Mouse (Mus musculus) CH12.LX (cell line): Measurements from ENCODE around the gene Sobp. TPM values are rescaled to one million over a fixed set of nuclear protein-coding genes. Genes with fewer than 3 reads are reported as not detected.
A peak's percentile ranks its signal among the peaks of the same experiment; 100 is the strongest.

Source experiments
- DNase-seq: peaks from one replicate; pipeline ENCODE4 v3.0.0-alpha.2; 2013; ENCODE audit errors: extremely low read depth
- H3K27ac ChIP-seq: 2 replicates; pipeline ENCODE4 v1.5.1; 2012; ENCODE audit warnings: low read depth, mild to moderate bottlenecking, control low read depth, moderate library complexity; ENCODE audit not compliant: insufficient read depth
- H3K27me3 ChIP-seq: replicated peaks from 2 replicates; pipeline ENCODE3; 2012; ENCODE audit warnings: inconsistent platforms
- H3K36me3 ChIP-seq, 2 experiments: replicated peaks in 1 of 2; 2 replicates each; pipeline versions ENCODE3 to v1.6.1; 2012; ENCODE audit warnings: inconsistent platforms in 1 of 2, low read length in 1 of 2, mild to moderate bottlenecking in 1 of 2, mixed read lengths in 1 of 2, moderate library complexity in 1 of 2; ENCODE audit not compliant: control insufficient read depth in 1 of 2, insufficient read depth in 1 of 2
- H3K4me1 ChIP-seq, 2 experiments: 2 replicates each; pipeline ENCODE4 v1.6.1; 2012; ENCODE audit warnings: inconsistent platforms in 1 of 2, moderate library complexity in 1 of 2; ENCODE audit not compliant: insufficient read depth in 2 of 2, control insufficient read depth in 1 of 2
- H3K4me2 ChIP-seq: 2 replicates; pipeline ENCODE4 v1.6.1; 2012; ENCODE audit warnings: low read depth, mild to moderate bottlenecking, control low read depth; ENCODE audit not compliant: poor library complexity, insufficient read depth, severe bottlenecking
- H3K4me3 ChIP-seq, 3 experiments: fragments of 150-350 bp in 1 of 3; sonication (generic) in 1 of 3; replicated peaks in 1 of 3; 2 replicates each; pipeline versions ENCODE3 to v1.5.1; 2011 to 2012; ENCODE audit warnings: low read depth in 2 of 3, low read length in 2 of 3, mild to moderate bottlenecking in 2 of 3, moderate library complexity in 2 of 3, control low read depth in 1 of 3, improper control_type of control experiment in 1 of 3, inconsistent platforms in 1 of 3, mixed read lengths in 1 of 3; ENCODE audit not compliant: poor library complexity in 1 of 3
- H3K79me2 ChIP-seq: replicated peaks from 2 replicates; pipeline ENCODE4 v1.6.1; 2012; ENCODE audit warnings: mild to moderate bottlenecking, moderate library complexity; ENCODE audit not compliant: control insufficient read depth, poor library complexity, insufficient read depth, severe bottlenecking; ENCODE audit errors: extremely low read depth
- H3K9ac ChIP-seq: 2 replicates; pipeline ENCODE4 v1.6.1; 2012; ENCODE audit warnings: low read depth, mild to moderate bottlenecking, control low read depth, moderate library complexity; ENCODE audit not compliant: insufficient read depth
- H3K9me3 ChIP-seq: replicated peaks from 2 replicates; pipeline ENCODE3; 2012; ENCODE audit warnings: low read length, inconsistent platforms, mixed read lengths
- CHD1 ChIP-seq: IDR thresholded peaks from 2 replicates; pipeline ENCODE4 v1.6.1; 2012; ENCODE audit warnings: low read depth, low read length, improper control_type of control experiment, inconsistent platforms
- CTCF ChIP-seq, 2 experiments: IDR thresholded peaks in 1 of 2; conservative IDR thresholded peaks in 1 of 2; 2 replicates each; pipeline ENCODE4 v1.5.1; 2011 to 2012; ENCODE audit warnings: low read depth in 2 of 2, low read length in 2 of 2, improper control_type of control experiment in 1 of 2, inconsistent platforms in 1 of 2, mild to moderate bottlenecking in 1 of 2, moderate library complexity in 1 of 2
- E2F4 ChIP-seq: IDR thresholded peaks from 2 replicates; pipeline ENCODE4 v1.6.1; 2011; ENCODE audit warnings: low read depth, low read length, improper control_type of control experiment; ENCODE audit not compliant: insufficient replicate concordance
- ETS1 ChIP-seq: conservative IDR thresholded peaks from 2 replicates; pipeline ENCODE4 v1.6.1; 2012; ENCODE audit warnings: low read depth, mild to moderate bottlenecking, inconsistent platforms, low read length, improper control_type of control experiment, moderate library complexity
- GABPA ChIP-seq: IDR thresholded peaks from 2 replicates; pipeline ENCODE4 v1.6.1; 2012; ENCODE audit warnings: low read depth, low read length, improper control_type of control experiment, inconsistent platforms; ENCODE audit not compliant: insufficient replicate concordance
- HCFC1 ChIP-seq: IDR thresholded peaks from 2 replicates; pipeline ENCODE4 v1.6.1; 2012; ENCODE audit warnings: low read depth, mild to moderate bottlenecking, inconsistent platforms, low read length, improper control_type of control experiment
- JUN ChIP-seq: IDR thresholded peaks from 2 replicates; pipeline ENCODE4 v1.6.1; 2011; ENCODE audit warnings: low read depth, mild to moderate bottlenecking, low read length, improper control_type of control experiment, moderate library complexity; ENCODE audit not compliant: insufficient read depth
- JUND ChIP-seq: conservative IDR thresholded peaks from 2 replicates; pipeline ENCODE4 v1.6.1; 2011; ENCODE audit warnings: low read depth, low read length, improper control_type of control experiment
- KAT2A ChIP-seq: IDR thresholded peaks from 2 replicates; pipeline ENCODE4 v1.6.1; 2012; ENCODE audit warnings: low read length, improper control_type of control experiment, inconsistent platforms; ENCODE audit not compliant: insufficient replicate concordance
- MAFK ChIP-seq: IDR thresholded peaks from 2 replicates; pipeline ENCODE4 v1.6.1; 2011; ENCODE audit warnings: low read length, improper control_type of control experiment; ENCODE audit not compliant: insufficient replicate concordance
- MXI1 ChIP-seq: IDR thresholded peaks from 2 replicates; pipeline ENCODE4 v1.6.1; 2011; ENCODE audit warnings: mild to moderate bottlenecking, low read depth, low read length, improper control_type of control experiment
- MYC ChIP-seq: IDR thresholded peaks from 2 replicates; pipeline ENCODE4 v1.6.1; 2011; ENCODE audit warnings: low read depth, mild to moderate bottlenecking, improper control_type of control experiment, low read length
- POLR2A ChIP-seq: IDR thresholded peaks from 2 replicates; pipeline ENCODE4 v1.6.1; 2011; ENCODE audit warnings: low read depth, mild to moderate bottlenecking, improper control_type of control experiment, low read length
- POLR2AphosphoS2 ChIP-seq: IDR thresholded peaks from 2 replicates; pipeline ENCODE4 v1.6.1; 2011; ENCODE audit warnings: low read depth, low read length, improper control_type of control experiment
- RAD21 ChIP-seq: IDR thresholded peaks from 2 replicates; pipeline ENCODE4 v1.6.1; 2011; ENCODE audit warnings: low read depth, mild to moderate bottlenecking, low read length, improper control_type of control experiment, moderate library complexity
- RCOR1 ChIP-seq: conservative IDR thresholded peaks from 2 replicates; pipeline ENCODE4 v1.6.1; 2012; ENCODE audit warnings: low read depth, mild to moderate bottlenecking, inconsistent platforms, low read length, improper control_type of control experiment
- SMC3 ChIP-seq: IDR thresholded peaks from 2 replicates; pipeline ENCODE4 v1.6.1; 2011; ENCODE audit warnings: low read depth, low read length, improper control_type of control experiment
- UBTF ChIP-seq: IDR thresholded peaks from 2 replicates; pipeline ENCODE4 v1.6.1; 2012; ENCODE audit warnings: low read depth, mild to moderate bottlenecking, inconsistent platforms, low read length, improper control_type of control experiment, moderate library complexity
- USF2 ChIP-seq: conservative IDR thresholded peaks from 2 replicates; pipeline ENCODE4 v1.6.1; 2011; ENCODE audit warnings: low read depth, low read length, improper control_type of control experiment
- ZKSCAN1 ChIP-seq: IDR thresholded peaks from 2 replicates; pipeline ENCODE4 v1.6.1; 2012; ENCODE audit warnings: low read depth, inconsistent platforms, low read length, improper control_type of control experiment, borderline replicate concordance
- ZMIZ1 ChIP-seq: IDR thresholded peaks from 2 replicates; pipeline ENCODE4 v1.6.1; 2012; ENCODE audit warnings: low read depth, mild to moderate bottlenecking, inconsistent platforms, low read length, improper control_type of control experiment
- ZNF384 ChIP-seq: IDR thresholded peaks from 2 replicates; pipeline ENCODE4 v1.6.1; 2012; ENCODE audit warnings: low read depth, low read length, improper control_type of control experiment, inconsistent platforms
- dilution Hi-C: fragments of 300-500 bp; cut with MboI; formaldehyde crosslinking; loops from 2 replicates; pipeline ENCODE4 v1.14.3; 2020; ENCODE audit warnings: low sequenced_read_pairs; ENCODE audit not compliant: extremely low pct_unique_long_range_greater_than_20kb, extremely low pct_ligation_motif_present
- in situ Hi-C: fragments of 300-500 bp; cut with MboI; formaldehyde crosslinking; loops from 3 replicates; pipeline ENCODE4 v1.14.3; 2019; ENCODE audit warnings: low sequenced_read_pairs, low pct_ligation_motif_present, low pct_unique_long_range_greater_than_20kb, mixed read lengths
- polyA plus RNA-seq: library from polyadenylated mRNA; unstranded; fragments of >175 nt; gene quantifications from 2 replicates; pipeline ENCODE4 v1.2.1, GENCODE M21; 2012; ENCODE audit warnings: low read depth; ENCODE audit not compliant: insufficient read length
- total RNA-seq, 2 experiments: library from RNA; depleted of rRNA; stranded (reverse); fragments of 300-350 nt in 1 of 2; fragments of >200 nt in 1 of 2; gene quantifications; 2 replicates each; pipeline ENCODE4 v1.2.3; 2012 to 2014

Sobp gene
- total and polyA plus RNA-seq, 3 experiments: 0.04 to 0.77 (median 0.08) TPM

DNA sequence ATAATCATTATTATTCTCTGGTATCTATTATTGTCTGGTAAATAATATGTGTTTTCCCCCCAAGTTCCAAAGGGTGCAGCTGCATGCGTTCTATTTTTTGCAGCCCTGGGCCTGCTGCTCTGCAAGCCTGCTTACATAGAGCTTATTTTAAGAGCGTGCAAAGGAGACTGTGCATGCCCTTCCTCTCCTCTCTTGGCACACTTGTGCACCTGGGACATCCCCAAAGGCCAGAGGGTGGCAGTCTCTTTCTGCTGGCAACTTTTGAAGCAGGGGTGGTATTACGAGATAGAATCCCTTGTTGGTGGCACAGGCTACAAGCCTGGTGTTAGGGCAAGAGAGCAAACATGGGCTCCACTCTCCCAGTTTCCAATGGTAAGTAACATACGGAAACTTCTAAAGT is 167.8 kb downstream of the Sobp start:
- Histone ChIP-seq H3K27me3 (no peaks in the 10 kb centered on the region), H3K27ac (no peak overlapping the region), H3K36me3 (no peaks in the 10 kb centered on the region), H3K9ac (no peak overlapping the region), H3K9me3 (no peaks in the 10 kb centered on the region), H3K4me1 (no peaks in the 10 kb centered on the region), H3K79me2 (no peaks in the 10 kb centered on the region), H3K4me3 (no peak overlapping the region), H3K4me2 (no peak overlapping the region)
- no peak for DNase-seq
- in situ Hi-C loops (no loop called here), dilution Hi-C loops (no loop called here)
- TF ChIP-seq MYC (no peak), SMC3 (peak; percentile 27), MAFK (no peak), RAD21 (peak; percentile 38), CTCF (conservative IDR thresholded peaks at IDR 0.05 in 1 of 2, IDR thresholded peaks at IDR 0.05 in 1 of 2; ENCODE audit: low read depth in 2 of 2, low read length in 2 of 2) (peak in 1 of 2 experiments; percentile 39; a peak in 2 of 4 replicates), MXI1 (no peak), ETS1 (no peak)

DNA sequence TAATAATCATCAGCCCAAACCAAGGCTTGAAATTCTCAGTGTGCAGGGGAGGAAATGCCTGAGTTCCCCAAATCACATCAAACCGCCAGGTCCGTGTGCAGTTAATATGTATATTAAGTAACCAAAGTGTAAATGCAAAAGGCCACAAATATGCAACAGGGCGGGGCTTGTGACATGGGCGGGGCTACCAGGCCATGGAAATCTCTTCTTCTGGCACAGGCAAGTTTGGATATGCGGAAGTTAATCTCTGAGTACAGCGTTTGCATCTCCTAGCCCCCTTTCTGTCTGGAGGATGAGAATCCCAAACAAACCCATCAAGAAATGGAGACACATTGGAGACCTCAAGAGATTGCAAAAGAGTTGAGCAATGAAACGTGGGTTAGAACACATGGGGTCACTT is 168.7 kb downstream of the Sobp start:
- H3K4me2 ChIP-seq: no peak overlapping the region
- in situ Hi-C loops: no loop called here
- H3K4me3 ChIP-seq: no peak overlapping the region
- H3K9me3 ChIP-seq: no peaks in the 10 kb centered on the region
- H3K9ac ChIP-seq: no peak overlapping the region
- H3K79me2 ChIP-seq: no peaks in the 10 kb centered on the region
- DNase-seq: no peak
- dilution Hi-C loops: no loop called here
- TF ChIP-seq RAD21 (no peak), ETS1 (no peak), JUN (no peak), POLR2A (no peak), GABPA (no peak), E2F4 (no peak), POLR2AphosphoS2 (no peak), ZKSCAN1 (no peak), CHD1 (no peak), HCFC1 (no peak), SMC3 (no peak), JUND (no peak), ZMIZ1 (no peak), MXI1 (no peak), RCOR1 (no peak), UBTF (no peak), CTCF (conservative IDR thresholded peaks at IDR 0.05 in 1 of 2, IDR thresholded peaks at IDR 0.05 in 1 of 2; ENCODE audit: low read depth in 2 of 2, low read length in 2 of 2) (no peak), KAT2A (no peak), ZNF384 (no peak), USF2 (no peak)
- no peaks in the 10 kb centered on the region for H3K27me3 ChIP-seq
- H3K4me1 ChIP-seq: no peaks in the 10 kb centered on the region
- no peak overlapping the region for H3K27ac ChIP-seq
- H3K36me3 ChIP-seq: no peaks in the 10 kb centered on the region
